Mouse (Mus musculus): ENCODE data around the gene Myb.

DNA sequence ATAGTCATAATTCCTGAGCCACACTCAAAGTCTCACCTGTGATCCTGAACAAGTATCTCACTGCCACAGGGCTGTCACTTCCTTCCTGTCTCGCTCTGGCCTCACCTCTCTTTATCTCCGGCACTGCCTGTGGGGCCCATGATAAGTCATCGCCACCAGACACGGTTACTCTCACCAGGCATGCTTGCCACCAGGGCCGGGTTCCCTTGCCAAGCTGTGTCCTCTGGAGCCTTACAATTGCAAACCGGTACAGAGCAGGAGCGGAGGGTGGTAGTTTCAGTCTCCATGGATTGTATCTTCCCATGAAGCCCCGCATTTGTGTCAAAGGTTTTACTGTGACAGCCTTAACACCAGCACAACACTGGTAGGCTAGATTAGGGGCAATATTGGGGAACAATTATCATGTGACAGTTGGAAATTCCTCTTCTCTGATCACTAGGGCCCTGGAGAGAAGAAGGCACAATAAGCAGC is 35.9 kb upstream of the Myb start:
- TF ChIP-seq CTCF (IDR thresholded peaks at IDR 0.05; ENCODE audit: borderline replicate concordance, control insufficient read depth, extremely low read depth, insufficient read depth, low read length, poor library complexity) (no peak), POLR2A (IDR thresholded peaks at IDR 0.05; ENCODE audit: control insufficient read depth, extremely low read depth, insufficient read depth, low read length, poor library complexity) (no peak)

Data from thymus, adult 2 months (tissue).